Mouse (Mus musculus): ENCODE measurements at regions not wholly inside any gene's neighbourhood (a gene's known extent, or its start where the extent isn't known, plus 50 kb on each side); places are given as distances from the start of the nearest gene placed in this dataset.

- no peaks in the 10 kb centered on the region for H3K9me3 ChIP-seq (ENCODE audit: low read length)
- WGBS (ENCODE audit: insufficient replicate concordance): 64% methylated on average over 8 of the region's 8 CpGs
- DNase-seq: no peak
- no peak for ATAC-seq
- no peak overlapping the region for H3K9ac ChIP-seq (replicated peaks)
- H3K4me2 ChIP-seq (ENCODE audit: low read depth, low read length): no peak overlapping the region
- H3K4me3 ChIP-seq (ENCODE audit: low read depth, low read length): no peak overlapping the region
- TF ChIP-seq EP300 (IDR thresholded peaks at IDR 0.05; ENCODE audit: low read depth): no peak
- TF ChIP-seq CTCF (IDR thresholded peaks at IDR 0.05; ENCODE audit: low read depth): no peak
- H3K27ac ChIP-seq (ENCODE audit: low read depth): no peak overlapping the region
- no peaks in the 10 kb centered on the region for H3K4me1 ChIP-seq (ENCODE audit: insufficient read depth)
- H3K36me3 ChIP-seq (replicated peaks; ENCODE audit: insufficient read depth, low read length): no peaks in the 10 kb centered on the region
- H3K27me3 ChIP-seq (ENCODE audit: insufficient read depth, low read length): no peaks in the 10 kb centered on the region
Observed at GRCm38 (mm10) chrX:99556876-99557354, 85.8 kb upstream of the Pja1 start.

GRCm38 (mm10) chrX:99555976-99556781, 85.1 kb upstream of the Pja1 start:
- Histone ChIP-seq H3K9ac (replicated peaks) (no peak overlapping the region), H3K27me3 (ENCODE audit: insufficient read depth, low read length) (no peaks in the 10 kb centered on the region), H3K4me3 (ENCODE audit: low read depth, low read length) (no peak overlapping the region), H3K4me2 (ENCODE audit: low read depth, low read length) (no peak overlapping the region), H3K9me3 (ENCODE audit: low read length) (no peaks in the 10 kb centered on the region), H3K4me1 (ENCODE audit: insufficient read depth) (no peaks in the 10 kb centered on the region), H3K27ac (ENCODE audit: low read depth) (no peak overlapping the region), H3K36me3 (replicated peaks; ENCODE audit: insufficient read depth, low read length) (no peaks in the 10 kb centered on the region)
- no peak for TF ChIP-seq CTCF (IDR thresholded peaks at IDR 0.05; ENCODE audit: low read depth)
- no peak for TF ChIP-seq EP300 (IDR thresholded peaks at IDR 0.05; ENCODE audit: low read depth)
- WGBS (ENCODE audit: insufficient replicate concordance): 58% methylated on average over 13 of the region's 13 CpGs
- no peak for ATAC-seq
- no peak for DNase-seq

GRCm38 (mm10) chrX:99552778-99553177, 81.7 kb upstream of the Pja1 start:
- Histone ChIP-seq H3K27ac (ENCODE audit: low read depth) (no peak overlapping the region), H3K4me2 (ENCODE audit: low read depth, low read length) (no peak overlapping the region), H3K9ac (replicated peaks) (no peak overlapping the region), H3K9me3 (ENCODE audit: low read length) (no peaks in the 10 kb centered on the region), H3K27me3 (ENCODE audit: insufficient read depth, low read length) (no peaks in the 10 kb centered on the region), H3K4me1 (ENCODE audit: insufficient read depth) (no peaks in the 10 kb centered on the region), H3K36me3 (replicated peaks; ENCODE audit: insufficient read depth, low read length) (no peaks in the 10 kb centered on the region), H3K4me3 (ENCODE audit: low read depth, low read length) (no peak overlapping the region)
- no peak for TF ChIP-seq EP300 (IDR thresholded peaks at IDR 0.05; ENCODE audit: low read depth)
- TF ChIP-seq CTCF (IDR thresholded peaks at IDR 0.05; ENCODE audit: low read depth): no peak
- DNase-seq (no peak), ATAC-seq (no peak)
- 52% methylated on average over 2 of the region's 2 CpGs for WGBS (ENCODE audit: insufficient replicate concordance)

- Histone ChIP-seq H3K27me3 (ENCODE audit: insufficient read depth, low read length) (0 out of 2 replicates have a peak, but pooled peaks cover 2% of the 10 kb centered on the region), H3K4me3 (ENCODE audit: low read depth, low read length) (no peak overlapping the region), H3K4me1 (ENCODE audit: insufficient read depth) (no peaks in the 10 kb centered on the region), H3K9ac (replicated peaks) (no peak overlapping the region), H3K9me3 (ENCODE audit: low read length) (no peaks in the 10 kb centered on the region), H3K27ac (ENCODE audit: low read depth) (no peak overlapping the region), H3K4me2 (ENCODE audit: low read depth, low read length) (no peak overlapping the region), H3K36me3 (replicated peaks; ENCODE audit: insufficient read depth, low read length) (no peaks in the 10 kb centered on the region)
- no peak for DNase-seq
- TF ChIP-seq EP300 (IDR thresholded peaks at IDR 0.05; ENCODE audit: low read depth) (no peak), CTCF (IDR thresholded peaks at IDR 0.05; ENCODE audit: low read depth) (no peak)
- no peak for ATAC-seq
- 45% methylated on average over 7 of the region's 7 CpGs for WGBS (ENCODE audit: insufficient replicate concordance)
Observed at GRCm38 (mm10) chrX:99550057-99550760, 79.1 kb upstream of the Pja1 start.

GRCm38 (mm10) chrX:99548284-99549019, 77.4 kb upstream of the Pja1 start:
- no peak for DNase-seq
- 50% methylated on average over 4 of the region's 4 CpGs for WGBS (ENCODE audit: insufficient replicate concordance)
- TF ChIP-seq CTCF (IDR thresholded peaks at IDR 0.05; ENCODE audit: low read depth) (no peak), EP300 (IDR thresholded peaks at IDR 0.05; ENCODE audit: low read depth) (no peak)
- H3K9me3 ChIP-seq (ENCODE audit: low read length): no peaks in the 10 kb centered on the region
- H3K27me3 ChIP-seq (ENCODE audit: insufficient read depth, low read length): 0 out of 2 replicates have a peak, but pooled peaks cover 2% of the 10 kb centered on the region
- ATAC-seq: no peak
- no peak overlapping the region for H3K4me2 ChIP-seq (ENCODE audit: low read depth, low read length)
- H3K27ac ChIP-seq (ENCODE audit: low read depth): no peak overlapping the region
- H3K36me3 ChIP-seq (replicated peaks; ENCODE audit: insufficient read depth, low read length): no peaks in the 10 kb centered on the region
- no peak overlapping the region for H3K4me3 ChIP-seq (ENCODE audit: low read depth, low read length)
- H3K9ac ChIP-seq (replicated peaks): no peak overlapping the region
- H3K4me1 ChIP-seq (ENCODE audit: insufficient read depth): no peaks in the 10 kb centered on the region

- no peak overlapping the region for H3K4me2 ChIP-seq (ENCODE audit: low read depth, low read length)
- no peaks in the 10 kb centered on the region for H3K9me3 ChIP-seq (ENCODE audit: low read length)
- no peak overlapping the region for H3K27ac ChIP-seq (ENCODE audit: low read depth)
- ATAC-seq (no peak), DNase-seq (no peak)
- H3K27me3 ChIP-seq (ENCODE audit: insufficient read depth, low read length): peaks cover 2% of the 10 kb centered on the region; the same call in 1 of the 2 replicates
- TF ChIP-seq EP300 (IDR thresholded peaks at IDR 0.05; ENCODE audit: low read depth): no peak
- TF ChIP-seq CTCF (IDR thresholded peaks at IDR 0.05; ENCODE audit: low read depth): no peak
- H3K4me1 ChIP-seq (ENCODE audit: insufficient read depth): no peaks in the 10 kb centered on the region
- H3K4me3 ChIP-seq (ENCODE audit: low read depth, low read length): no peak overlapping the region
- no peak overlapping the region for H3K9ac ChIP-seq (replicated peaks)
- 56% methylated on average over 4 of the region's 4 CpGs for WGBS (ENCODE audit: insufficient replicate concordance)
- no peaks in the 10 kb centered on the region for H3K36me3 ChIP-seq (replicated peaks; ENCODE audit: insufficient read depth, low read length)
Observed at GRCm38 (mm10) chrX:99544410-99544809, 73.3 kb upstream of the Pja1 start.
